Mouse (Mus musculus): ENCODE measurements around the gene Bzw1. TPM values are rescaled to one million over a fixed set of nuclear protein-coding genes. Genes with fewer than 3 reads are reported as not detected.

Gene Bzw1
- total and polyA plus RNA-seq, 3 experiments: 199 to 268 (median 242) TPM

DNA sequence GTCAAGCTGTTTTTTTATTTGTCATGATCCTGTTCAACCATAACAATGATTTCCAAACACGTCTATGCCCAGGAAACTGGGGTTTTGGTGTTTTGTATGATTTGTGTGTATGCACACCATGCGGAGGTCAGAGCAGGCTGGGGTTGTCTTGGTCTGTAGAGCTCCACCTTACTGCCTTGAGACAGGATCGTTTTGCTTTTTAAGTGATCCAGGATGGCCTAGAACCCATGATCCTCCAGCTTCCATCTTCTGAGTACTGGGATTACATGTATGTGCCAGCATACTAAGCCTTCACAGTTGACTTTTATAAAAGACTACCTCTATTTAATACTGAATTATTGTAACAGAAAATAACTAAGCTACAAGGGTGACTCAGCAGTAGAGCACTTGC, 17.5 kb downstream of the Bzw1 start:
- H3K79me2 ChIP-seq (ENCODE audit: control insufficient read depth, insufficient read depth, low read length, poor library complexity): no peaks in the 10 kb centered on the region
- no peak overlapping the region for H3K4me3 ChIP-seq (ENCODE audit: control insufficient read depth in 1 of 2, insufficient read depth in 1 of 2, low read depth in 2 of 2, low read length in 2 of 2)
- H3K9ac ChIP-seq (ENCODE audit: control insufficient read depth, low read depth, low read length, poor library complexity, severe bottlenecking): no peak overlapping the region
- peaks cover 0 to 32% of the 10 kb centered on the region in 2 experiments; a peak in 2 of 4 replicates for H3K36me3 ChIP-seq (ENCODE audit: control insufficient read depth in 1 of 2, insufficient read depth in 2 of 2, low read length in 2 of 2)
- no peaks in the 10 kb centered on the region for H3K27me3 ChIP-seq (ENCODE audit: control insufficient read depth in 1 of 2, insufficient read depth in 2 of 2, low read length in 2 of 2)
- TF ChIP-seq NELFE (IDR thresholded peaks at IDR 0.05; ENCODE audit: low read depth, low read length) (no peak), POLR2AphosphoS5 (IDR thresholded peaks at IDR 0.05; ENCODE audit: borderline replicate concordance, low read depth, low read length) (no peak), MYB (IDR thresholded peaks at IDR 0.05; ENCODE audit: low read depth, low read length) (no peak), TBP (IDR thresholded peaks at IDR 0.05; ENCODE audit: low read depth, low read length) (no peak), ZC3H11A (IDR thresholded peaks at IDR 0.05; ENCODE audit: low read depth, low read length) (no peak), ZKSCAN1 (IDR thresholded peaks at IDR 0.05; ENCODE audit: low read depth, low read length) (no peak), ZMIZ1 (IDR thresholded peaks at IDR 0.05; ENCODE audit: low read depth, low read length) (no peak), USF2 (IDR thresholded peaks at IDR 0.05; ENCODE audit: borderline replicate concordance in 1 of 2, insufficient read depth in 1 of 2, low read depth in 1 of 2, low read length in 2 of 2) (no peak), SMC3 (IDR thresholded peaks at IDR 0.05; ENCODE audit: low read depth, low read length) (no peak), RAD21 (IDR thresholded peaks at IDR 0.05; ENCODE audit: low read depth, low read length) (no peak), GABPA (IDR thresholded peaks at IDR 0.05; ENCODE audit: low read depth, low read length) (no peak), POLR2AphosphoS2 (IDR thresholded peaks at IDR 0.05; ENCODE audit: low read length) (no peak), ZNF384 (IDR thresholded peaks at IDR 0.05; ENCODE audit: low read depth, low read length) (no peak), TCF12 (IDR thresholded peaks at IDR 0.05; ENCODE audit: low read depth, low read length) (no peak), ETS1 (IDR thresholded peaks at IDR 0.05; ENCODE audit: low read depth, low read length) (no peak), E2F4 (IDR thresholded peaks at IDR 0.05; ENCODE audit: borderline replicate concordance, low read depth, low read length) (no peak), NRF1 (IDR thresholded peaks at IDR 0.05; ENCODE audit: insufficient read depth, low read depth, low read length, poor library complexity, severe bottlenecking) (no peak), ELF1 (IDR thresholded peaks at IDR 0.05; ENCODE audit: low read depth, low read length) (no peak), UBTF (IDR thresholded peaks at IDR 0.05; ENCODE audit: borderline replicate concordance, insufficient read depth, low read depth, low read length) (no peak), MYC (IDR thresholded peaks at IDR 0.05; ENCODE audit: low read depth, low read length) (no peak)
- H3K9me3 ChIP-seq (replicated peaks; ENCODE audit: insufficient read depth, low read length): no peaks in the 10 kb centered on the region
- H3K4me1 ChIP-seq (ENCODE audit: control insufficient read depth in 1 of 2, insufficient read depth in 2 of 2, low read length in 2 of 2): no peaks in the 10 kb centered on the region
- no peak for DNase-seq (ENCODE audit: low read depth, low spot score)
- H3K27ac ChIP-seq (ENCODE audit: control insufficient read depth, low read depth, low read length): no peak overlapping the region

DNA sequence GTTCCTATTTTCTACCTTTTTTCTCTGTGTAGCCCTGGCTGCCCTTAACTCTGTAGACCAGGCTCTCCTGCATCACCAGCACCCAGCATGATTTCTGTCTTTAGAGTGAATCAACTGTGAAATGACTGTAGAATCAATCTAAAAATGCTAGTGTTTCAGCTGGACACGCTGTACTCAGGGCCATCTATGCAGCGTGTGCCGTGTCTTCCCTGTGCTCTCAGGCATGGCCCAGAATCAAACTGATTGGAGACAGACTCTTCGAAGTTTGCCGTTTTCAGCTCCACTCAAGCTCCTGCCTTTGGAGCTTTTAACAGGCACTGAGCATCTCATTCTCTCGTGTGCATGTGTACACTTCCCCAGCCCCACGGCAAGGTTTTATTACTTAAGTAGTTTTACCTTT, 18.1 kb downstream of the Bzw1 start:
- Histone ChIP-seq H3K4me1 (ENCODE audit: control insufficient read depth in 1 of 2, insufficient read depth in 2 of 2, low read length in 2 of 2) (no peaks in the 10 kb centered on the region), H3K9ac (ENCODE audit: control insufficient read depth, low read depth, low read length, poor library complexity, severe bottlenecking) (no peak overlapping the region), H3K27ac (ENCODE audit: control insufficient read depth, low read depth, low read length) (no peak overlapping the region), H3K36me3 (ENCODE audit: control insufficient read depth in 1 of 2, insufficient read depth in 2 of 2, low read length in 2 of 2) (peaks cover 0 to 35% of the 10 kb centered on the region in 2 experiments; a peak in 3 of 4 replicates), H3K9me3 (replicated peaks; ENCODE audit: insufficient read depth, low read length) (no peaks in the 10 kb centered on the region), H3K4me3 (ENCODE audit: control insufficient read depth in 1 of 2, insufficient read depth in 1 of 2, low read depth in 2 of 2, low read length in 2 of 2) (no peak overlapping the region), H3K79me2 (ENCODE audit: control insufficient read depth, insufficient read depth, low read length, poor library complexity) (no peaks in the 10 kb centered on the region), H3K27me3 (ENCODE audit: control insufficient read depth in 1 of 2, insufficient read depth in 2 of 2, low read length in 2 of 2) (no peaks in the 10 kb centered on the region)
- no peak for DNase-seq (ENCODE audit: low read depth, low spot score)
- TF ChIP-seq EP300 (IDR thresholded peaks at IDR 0.05; ENCODE audit: low read depth in 1 of 2, low read length in 2 of 2) (no peak), ZMIZ1 (IDR thresholded peaks at IDR 0.05; ENCODE audit: low read depth, low read length) (no peak), CHD1 (IDR thresholded peaks at IDR 0.05; ENCODE audit: low read depth, low read length) (no peak), ZNF384 (IDR thresholded peaks at IDR 0.05; ENCODE audit: low read depth, low read length) (no peak), GATA1 (IDR thresholded peaks at IDR 0.05; ENCODE audit: low read depth, low read length) (no peak), POLR2AphosphoS2 (IDR thresholded peaks at IDR 0.05; ENCODE audit: low read length) (no peak), MXI1 (IDR thresholded peaks at IDR 0.05; ENCODE audit: low read depth, low read length) (no peak), MAFK (IDR thresholded peaks at IDR 0.05; ENCODE audit: borderline replicate concordance, low read depth, low read length) (no peak), MYB (IDR thresholded peaks at IDR 0.05; ENCODE audit: low read depth, low read length) (no peak), ZC3H11A (IDR thresholded peaks at IDR 0.05; ENCODE audit: low read depth, low read length) (no peak), SIN3A (IDR thresholded peaks at IDR 0.05; ENCODE audit: low read length) (no peak), USF1 (IDR thresholded peaks at IDR 0.05; ENCODE audit: low read depth, low read length) (no peak), ETS1 (IDR thresholded peaks at IDR 0.05; ENCODE audit: low read depth, low read length) (no peak), UBTF (IDR thresholded peaks at IDR 0.05; ENCODE audit: borderline replicate concordance, insufficient read depth, low read depth, low read length) (no peak), TAL1 (IDR thresholded peaks at IDR 0.05; ENCODE audit: low read length) (no peak), JUND (IDR thresholded peaks at IDR 0.05; ENCODE audit: low read depth, low read length) (no peak), MAX (IDR thresholded peaks at IDR 0.05; ENCODE audit: low read length) (no peak), MAZ (IDR thresholded peaks at IDR 0.05; ENCODE audit: low read depth, low read length) (no peak), NRF1 (IDR thresholded peaks at IDR 0.05; ENCODE audit: insufficient read depth, low read depth, low read length, poor library complexity, severe bottlenecking) (no peak), GABPA (IDR thresholded peaks at IDR 0.05; ENCODE audit: low read depth, low read length) (no peak)
